Mouse (Mus musculus) heart, adult 2 months (tissue): ENCODE measurements around the gene Khdc1c. TPM values are rescaled to one million over a fixed set of nuclear protein-coding genes. Genes with fewer than 3 reads are reported as not detected.

Experiments used
- DNase-seq, 2 experiments: peaks; one replicate each; pipeline ENCODE4 v3.0.0; 2021
- H3K27ac ChIP-seq: fragments of 200-600 bp; 2 replicates; pipeline ENCODE4 v1.8.1; 2022
- H3K27me3 ChIP-seq: fragments of 200-500 bp; 2 replicates; pipeline ENCODE4 v1.6.1; 2012; ENCODE audit warnings: mild to moderate bottlenecking, low read length, inconsistent platforms, mixed read lengths; ENCODE audit not compliant: control insufficient read depth, insufficient read depth
- H3K36me3 ChIP-seq: fragments of 200-500 bp; 2 replicates; pipeline ENCODE4 v1.6.1; 2012; ENCODE audit warnings: low read length, inconsistent platforms; ENCODE audit not compliant: control insufficient read depth, insufficient read depth
- H3K4me1 ChIP-seq: fragments of 200-500 bp; 2 replicates; pipeline ENCODE4 v1.6.1; 2011; ENCODE audit warnings: low read length; ENCODE audit not compliant: control insufficient read depth, insufficient read depth
- H3K4me3 ChIP-seq: fragments of 200-600 bp; 2 replicates; pipeline ENCODE4 v1.8.1; 2022
- H3K79me2 ChIP-seq: fragments of 200-500 bp; replicated peaks from 2 replicates; pipeline ENCODE4 v1.6.1; 2012; ENCODE audit warnings: mild to moderate bottlenecking, inconsistent platforms, low read length, moderate library complexity, mixed read lengths; ENCODE audit not compliant: control insufficient read depth, insufficient read depth
- H3K9ac ChIP-seq: fragments of 200-500 bp; 2 replicates; pipeline ENCODE4 v1.6.1; 2012; ENCODE audit warnings: low read depth, mild to moderate bottlenecking, control low read depth, inconsistent platforms, low read length, mixed read lengths
- CTCF ChIP-seq: fragments of 200-600 bp; IDR thresholded peaks from 2 replicates; pipeline ENCODE4 v1.8.1; 2022; ENCODE audit warnings: antibody characterized with exemption, mild to moderate bottlenecking, moderate library complexity
- EP300 ChIP-seq: fragments of 200-500 bp; IDR thresholded peaks from 2 replicates; pipeline ENCODE4 v1.6.1; 2011; ENCODE audit warnings: low read depth, low read length, control low read depth; ENCODE audit not compliant: insufficient read depth
- POLR2A ChIP-seq: fragments of 200-500 bp; IDR thresholded peaks from 2 replicates; pipeline ENCODE4 v1.6.1; 2011; ENCODE audit warnings: mild to moderate bottlenecking, low read depth, low read length, control low read depth; ENCODE audit not compliant: insufficient read depth
- intact Hi-C: fragments of 180-260 bp; cut with DNase I; formaldehyde crosslinking; loops from one replicate; pipeline ENCODE4 v1.15.1; 2025
- polyA plus RNA-seq: library from polyadenylated mRNA; depleted of rRNA; stranded (reverse); fragments of >200 nt; gene quantifications from 2 replicates; pipeline ENCODE4 v1.2.3, GENCODE M21; 2012; rRNA removed
- total RNA-seq, 2 experiments: library from RNA; stranded (reverse); gene quantifications; 2 replicates each; pipeline ENCODE4 v1.2.3; 2021

Gene Khdc1c
- total and polyA plus RNA-seq, 3 experiments: not detected

- no peak overlapping the region for H3K27ac ChIP-seq
- H3K79me2 ChIP-seq: no peaks in the 10 kb centered on the region
- H3K9ac ChIP-seq: no peak overlapping the region
- no peak overlapping the region for H3K4me3 ChIP-seq
- intact Hi-C loops: no loop called here
- TF ChIP-seq EP300 (no peak), POLR2A (no peak), CTCF (peak; percentile 52)
- H3K27me3 ChIP-seq: no peaks in the 10 kb centered on the region
- no peaks in the 10 kb centered on the region for H3K36me3 ChIP-seq
- no peak for DNase-seq
- no peaks in the 10 kb centered on the region for H3K4me1 ChIP-seq
Measured at GRCm38 (mm10) chr1:21419370-21419769, 51.2 kb downstream of the Khdc1c start.

Other genes with a start within 250 kb of the Khdc1c start
- 1 to 10 TPM; 2.3 to 2.8 TPM for gene Tmem14a, start 149.8 kb upstream of the Khdc1c start, total RNA-seq
- 3.0 and 4.6 TPM in 2 replicates for gene Tmem14a, start 149.8 kb upstream of the Khdc1c start, polyA plus RNA-seq
- 10 to 100 TPM in 1 of 2 experiments, 1 to 10 TPM in 1; 9.9 to 12.2 TPM for gene Gsta3, start 127.7 kb upstream of the Khdc1c start, total RNA-seq
- gene Gsta3, start 127.7 kb upstream of the Khdc1c start, polyA plus RNA-seq: 5.0 and 6.6 TPM in 2 replicates
- gene Khdc1a, start 18.7 kb upstream of the Khdc1c start, total RNA-seq: not detected
- not detected in 2 replicates for gene Khdc1a, start 18.7 kb upstream of the Khdc1c start, polyA plus RNA-seq
- not detected for gene Khdc1b, start 15.2 kb downstream of the Khdc1c start, total RNA-seq
- gene Khdc1b, start 15.2 kb downstream of the Khdc1c start, polyA plus RNA-seq: not detected in 2 replicates